Mouse (Mus musculus): ENCODE measurements around the gene D13Ertd608e.
"Not testable (repeated sequence)": the region's sequence is repeated elsewhere in the genome, so short reads cannot be mapped to it uniquely, and the experiment has no call there.

GRCm38 (mm10) chr13:119864395-119864999 lies 28.7 kb downstream of the D13Ertd608e start:
- TF ChIP-seq CTCF (conservative IDR thresholded peaks at IDR 0.05; ENCODE audit: insufficient read depth, insufficient read length, low read depth, low read length); POLR2A (IDR thresholded peaks at IDR 0.05; ENCODE audit: low read depth, low read length): not testable (repeated sequence)
